Mouse (Mus musculus): ENCODE results near the gene Pcsk2. TPM values are rescaled to one million over a fixed set of nuclear protein-coding genes. Genes with fewer than 3 reads are reported as not detected.
A peak's percentile ranks its signal among the peaks of the same experiment; 100 is the strongest.

Gene Pcsk2
- polyA plus RNA-seq (2015; fragmentation: Nextera tagmentation; extraction: Ambion mirVana), result not detected in 2 replicates

DNA sequence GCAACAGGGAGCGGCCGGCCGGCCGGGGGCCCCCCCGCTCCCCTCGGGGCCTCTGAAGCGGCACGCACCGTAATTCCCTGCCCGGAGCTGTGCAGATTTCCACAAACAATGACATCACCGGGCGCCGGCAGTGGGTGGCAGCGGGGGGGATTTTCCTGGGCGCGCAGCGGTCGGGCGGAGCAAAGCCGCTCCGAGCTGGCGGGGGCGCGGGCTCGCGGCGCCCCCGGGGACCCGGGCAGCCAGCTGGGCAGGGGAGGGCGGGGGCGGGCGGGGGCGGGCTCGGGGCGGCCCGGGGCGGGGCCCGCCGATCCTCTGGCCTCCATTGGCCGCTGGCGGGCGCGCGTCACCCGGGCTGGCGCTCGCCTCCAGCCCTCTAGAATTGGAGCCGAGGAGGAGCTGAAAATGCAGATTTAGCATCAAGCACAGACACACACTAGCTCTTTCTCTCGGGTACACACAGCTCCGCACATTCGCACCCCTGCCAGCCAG, at the start of gene Pcsk2:
Gene Pcsk2, plus strand, starts transcription at position 399 of the 489 bp plus-strand sequence.
- DNase-seq (peak; percentile 20), ATAC-seq (peak; percentile 55)
- under 1% methylated on average over 46 of the region's 51 CpGs for WGBS (ENCODE audit: insufficient replicate concordance)
- Histone ChIP-seq H3K27ac (ENCODE audit: low read depth) (no peak within 1 kb of the TSS), H3K9ac (replicated peaks) (no peak within 1 kb of the TSS), H3K4me3 (ENCODE audit: low read depth, low read length) (peak within 1 kb of the TSS; percentile 22), H3K27me3 (ENCODE audit: insufficient read depth, low read length) (peaks cover 35% of the 10 kb centered on the region), H3K4me1 (ENCODE audit: insufficient read depth) (no peaks in the 10 kb centered on the region), H3K36me3 (replicated peaks; ENCODE audit: insufficient read depth, low read length) (no peaks in the 10 kb centered on the region), H3K4me2 (ENCODE audit: low read depth, low read length) (peak within 1 kb of the TSS; percentile 61), H3K9me3 (ENCODE audit: low read length) (no peaks in the 10 kb centered on the region)
- TF ChIP-seq CTCF (IDR thresholded peaks at IDR 0.05; ENCODE audit: low read depth) (no peak), EP300 (IDR thresholded peaks at IDR 0.05; ENCODE audit: low read depth) (no peak)

DNA sequence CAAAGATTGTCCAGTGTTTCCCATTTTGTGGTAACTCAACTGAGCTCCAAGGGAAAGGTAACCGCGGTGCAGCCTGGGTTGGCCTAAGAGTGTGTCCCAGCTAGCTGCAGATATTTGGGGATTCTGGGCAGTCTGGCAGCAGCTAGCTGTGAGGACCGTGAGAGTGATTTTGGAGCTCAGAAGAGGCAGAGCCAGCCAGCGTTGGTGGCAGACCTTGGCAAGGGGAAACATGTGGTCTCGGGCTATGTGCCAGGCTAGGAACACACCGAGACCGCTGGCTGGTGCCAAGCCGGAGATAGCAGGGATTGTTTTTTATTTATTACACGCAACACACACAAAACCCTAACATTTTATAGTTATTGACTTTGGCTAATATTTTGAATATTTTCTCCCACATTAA, 45.1 kb upstream of the Pcsk2 start:
- Histone ChIP-seq H3K27ac (ENCODE audit: low read depth) (no peak overlapping the region), H3K9me3 (ENCODE audit: low read length) (no peaks in the 10 kb centered on the region), H3K4me2 (ENCODE audit: low read depth, low read length) (no peak overlapping the region), H3K4me1 (ENCODE audit: insufficient read depth) (no peaks in the 10 kb centered on the region), H3K27me3 (ENCODE audit: insufficient read depth, low read length) (no peaks in the 10 kb centered on the region), H3K9ac (replicated peaks) (no peak overlapping the region), H3K36me3 (replicated peaks; ENCODE audit: insufficient read depth, low read length) (no peaks in the 10 kb centered on the region), H3K4me3 (ENCODE audit: low read depth, low read length) (no peak overlapping the region)
- 85% methylated on average over 9 of the region's 9 CpGs for WGBS (ENCODE audit: insufficient replicate concordance)
- no peak for ATAC-seq
- no peak for DNase-seq
- TF ChIP-seq EP300 (IDR thresholded peaks at IDR 0.05; ENCODE audit: low read depth) (no peak), CTCF (IDR thresholded peaks at IDR 0.05; ENCODE audit: low read depth) (no peak)

DNA sequence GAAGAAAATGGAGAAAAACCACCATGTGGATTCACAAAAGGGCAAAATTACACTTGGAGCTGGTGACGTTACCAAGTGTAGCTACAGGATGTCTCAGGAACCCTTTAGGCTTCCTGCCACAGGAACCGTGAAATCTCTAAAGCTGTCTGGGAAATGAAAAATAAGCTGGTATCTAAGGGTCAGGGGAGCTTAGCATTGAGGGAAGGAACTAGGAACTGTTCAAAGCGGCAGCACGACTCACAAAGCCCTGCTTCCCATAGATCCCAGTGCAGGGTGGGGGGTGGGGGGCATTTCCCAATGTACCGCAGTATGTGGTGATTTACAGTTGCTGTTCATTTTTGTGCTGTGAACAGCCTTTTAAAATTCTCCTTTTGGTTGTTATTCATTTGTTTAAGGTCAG, 44.2 kb upstream of the Pcsk2 start:
- Histone ChIP-seq H3K4me2 (ENCODE audit: low read depth, low read length) (no peak overlapping the region), H3K27ac (ENCODE audit: low read depth) (no peak overlapping the region), H3K9me3 (ENCODE audit: low read length) (no peaks in the 10 kb centered on the region), H3K4me1 (ENCODE audit: insufficient read depth) (no peaks in the 10 kb centered on the region), H3K36me3 (replicated peaks; ENCODE audit: insufficient read depth, low read length) (no peaks in the 10 kb centered on the region), H3K27me3 (ENCODE audit: insufficient read depth, low read length) (no peaks in the 10 kb centered on the region), H3K4me3 (ENCODE audit: low read depth, low read length) (no peak overlapping the region), H3K9ac (replicated peaks) (no peak overlapping the region)
- 0 out of 2 replicates have a peak, but pooled peaks have one; percentile 15 for ATAC-seq
- WGBS (ENCODE audit: insufficient replicate concordance), result 37% methylated on average over 5 of the region's 5 CpGs
- TF ChIP-seq CTCF (IDR thresholded peaks at IDR 0.05; ENCODE audit: low read depth) (no peak), EP300 (IDR thresholded peaks at IDR 0.05; ENCODE audit: low read depth) (no peak)
- DNase-seq, result no peak

DNA sequence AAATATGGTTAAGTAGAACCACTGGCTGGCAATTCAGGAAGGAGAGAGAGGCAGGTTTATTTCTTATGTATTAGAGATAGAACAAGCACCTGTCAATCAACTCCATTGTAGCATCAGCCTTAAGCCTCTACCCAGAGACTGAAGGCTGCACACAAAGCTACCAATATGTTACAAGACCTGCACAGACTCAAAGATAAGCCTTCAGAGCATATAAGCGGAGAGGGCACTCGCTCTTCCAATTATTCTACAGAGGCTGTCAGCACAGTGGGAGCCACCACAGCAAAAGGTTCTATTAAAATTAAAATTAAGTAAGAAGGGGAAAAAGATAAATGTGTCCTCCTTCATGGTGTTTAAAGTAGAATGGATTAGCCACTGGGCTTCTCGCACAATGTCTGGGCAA, 43.8 kb upstream of the Pcsk2 start:
- H3K9me3 ChIP-seq (ENCODE audit: low read length), result no peaks in the 10 kb centered on the region
- TF ChIP-seq CTCF (IDR thresholded peaks at IDR 0.05; ENCODE audit: low read depth), result no peak
- TF ChIP-seq EP300 (IDR thresholded peaks at IDR 0.05; ENCODE audit: low read depth), result no peak
- ATAC-seq (no peak), DNase-seq (no peak)
- 76% methylated on average over 3 of the region's 3 CpGs for WGBS (ENCODE audit: insufficient replicate concordance)
- H3K27me3 ChIP-seq (ENCODE audit: insufficient read depth, low read length), result no peaks in the 10 kb centered on the region
- H3K4me1 ChIP-seq (ENCODE audit: insufficient read depth), result no peaks in the 10 kb centered on the region
- no peak overlapping the region for H3K27ac ChIP-seq (ENCODE audit: low read depth)
- no peak overlapping the region for H3K9ac ChIP-seq (replicated peaks)
- H3K4me2 ChIP-seq (ENCODE audit: low read depth, low read length), result no peak overlapping the region
- H3K36me3 ChIP-seq (replicated peaks; ENCODE audit: insufficient read depth, low read length), result no peaks in the 10 kb centered on the region
- H3K4me3 ChIP-seq (ENCODE audit: low read depth, low read length), result no peak overlapping the region

DNA sequence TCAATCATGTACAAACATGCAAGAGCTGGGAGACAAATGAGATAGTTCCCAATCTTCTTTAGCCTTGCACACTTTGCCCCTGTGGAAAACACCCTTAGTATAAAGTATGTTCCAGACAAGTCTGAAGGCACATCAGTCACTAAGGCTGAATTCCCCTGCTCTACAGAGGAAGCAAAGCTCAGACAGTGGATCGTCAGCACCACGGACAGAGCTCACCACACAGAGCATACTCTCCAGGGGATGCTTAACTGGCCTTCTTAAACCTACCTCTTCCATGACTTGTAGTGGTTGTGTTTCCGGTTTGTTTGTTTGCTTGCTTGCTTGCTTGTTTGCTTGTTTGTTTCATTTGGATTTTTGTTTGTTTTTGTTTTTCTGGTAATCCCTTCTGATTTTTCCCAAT, 9.5 kb upstream of the Pcsk2 start:
- H3K4me2 ChIP-seq (ENCODE audit: low read depth, low read length), result no peak overlapping the region
- 4% methylated on average over 3 of the region's 3 CpGs for WGBS (ENCODE audit: insufficient replicate concordance)
- no peak overlapping the region for H3K27ac ChIP-seq (ENCODE audit: low read depth)
- no peak overlapping the region for H3K4me3 ChIP-seq (ENCODE audit: low read depth, low read length)
- H3K9me3 ChIP-seq (ENCODE audit: low read length), result no peaks in the 10 kb centered on the region
- no peak overlapping the region for H3K9ac ChIP-seq (replicated peaks)
- ATAC-seq (no peak), DNase-seq (peak; percentile 22)
- no peaks in the 10 kb centered on the region for H3K4me1 ChIP-seq (ENCODE audit: insufficient read depth)
- H3K36me3 ChIP-seq (replicated peaks; ENCODE audit: insufficient read depth, low read length), result no peaks in the 10 kb centered on the region
- no peak for TF ChIP-seq EP300 (IDR thresholded peaks at IDR 0.05; ENCODE audit: low read depth)
- TF ChIP-seq CTCF (IDR thresholded peaks at IDR 0.05; ENCODE audit: low read depth), result no peak
- no peaks in the 10 kb centered on the region for H3K27me3 ChIP-seq (ENCODE audit: insufficient read depth, low read length)

DNA sequence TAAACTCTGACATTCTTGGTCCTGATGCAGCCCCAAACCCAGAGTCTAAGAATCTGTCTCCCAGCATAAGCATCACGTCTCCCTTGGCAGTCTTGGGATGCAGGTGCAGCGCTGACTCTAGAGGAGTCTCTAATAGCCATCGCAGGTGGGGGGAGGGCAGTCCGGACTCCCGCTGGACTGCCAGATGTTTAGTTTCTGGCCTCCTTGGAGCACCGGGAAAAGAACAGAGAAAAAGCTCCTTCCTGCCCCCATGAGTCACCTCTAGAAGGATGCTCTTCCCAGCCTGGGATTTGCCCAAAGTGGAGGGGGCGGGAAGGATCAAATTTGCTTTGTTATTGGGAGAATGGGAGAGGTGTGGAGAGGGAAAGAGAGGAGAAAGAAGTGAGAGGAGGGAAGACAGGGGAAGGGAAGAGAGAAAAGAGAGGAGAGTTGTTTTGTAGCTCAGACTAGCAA, 631 bp upstream of the Pcsk2 start:
- Histone ChIP-seq H3K9me3 (ENCODE audit: low read length) (no peaks in the 10 kb centered on the region), H3K27ac (ENCODE audit: low read depth) (no peak overlapping the region), H3K4me3 (ENCODE audit: low read depth, low read length) (peak overlapping the region; percentile 22), H3K36me3 (replicated peaks; ENCODE audit: insufficient read depth, low read length) (no peaks in the 10 kb centered on the region), H3K4me2 (ENCODE audit: low read depth, low read length) (peak overlapping the region; percentile 61), H3K27me3 (ENCODE audit: insufficient read depth, low read length) (peaks cover 35% of the 10 kb centered on the region), H3K9ac (replicated peaks) (no peak overlapping the region), H3K4me1 (ENCODE audit: insufficient read depth) (no peaks in the 10 kb centered on the region)
- under 1% methylated on average over 7 of the region's 7 CpGs for WGBS (ENCODE audit: insufficient replicate concordance)
- no peak for DNase-seq
- TF ChIP-seq CTCF (IDR thresholded peaks at IDR 0.05; ENCODE audit: low read depth), result no peak
- no peak for ATAC-seq
